Mouse (Mus musculus) kidney, postnatal 10 days (tissue): ENCODE data around the gene Olfr1013.

Experiments used
- DNase-seq: peaks from one replicate; pipeline ENCODE4 v3.0.0; 2021; ENCODE audit warnings: mixed read lengths

Olfr1013 gene

GRCm38 (mm10) chr2:85766798-85767197 lies at the start of gene Olfr1013:
Gene Olfr1013 (plus strand): TSS chr2:85767098.
- DNase-seq, result no peak

GRCm38 (mm10) chr2:85725793-85726192 lies 41.1 kb upstream of the Olfr1013 start:
- DNase-seq, result peak; percentile 19

GRCm38 (mm10) chr2:85753822-85754221 lies 13.1 kb upstream of the Olfr1013 start:
- no peak for DNase-seq

GRCm38 (mm10) chr2:85762666-85763065 lies 4.2 kb upstream of the Olfr1013 start, which contains the start of gene Olfr1012:
Gene Olfr1012 (minus strand): TSS chr2:85762766.
- no peak for DNase-seq

- no peak for DNase-seq
Measured at GRCm38 (mm10) chr2:85772413-85772812, 5.5 kb downstream of the Olfr1013 start, which contains the start of gene Olfr1014. Gene Olfr1014 (plus strand): TSS chr2:85772713.

- DNase-seq, result no peak
Measured at GRCm38 (mm10) chr2:85781717-85782116, 14.8 kb downstream of the Olfr1013 start, which contains the start of gene Olfr1015. Gene Olfr1015 (plus strand): TSS chr2:85782017.

GRCm38 (mm10) chr2:85792331-85792730 lies 25.4 kb downstream of the Olfr1013 start:
- DNase-seq, result no peak

GRCm38 (mm10) chr2:85802444-85802843 lies 35.5 kb downstream of the Olfr1013 start, which contains the start of gene Olfr1016:
Gene Olfr1016 (minus strand): TSS chr2:85802544.
- DNase-seq, result no peak

- DNase-seq, result no peak
Measured at GRCm38 (mm10) chr2:85804501-85804900, 37.6 kb downstream of the Olfr1013 start.

- DNase-seq, result no peak
Measured at GRCm38 (mm10) chr2:85818179-85818578, 51.3 kb downstream of the Olfr1013 start, which contains the start of gene Olfr1018. Gene Olfr1018 (plus strand): TSS chr2:85818479.
